Mouse (Mus musculus) G1E (cell line): ENCODE measurements at regions not wholly inside any gene's neighbourhood (a gene's known extent, or its start where the extent isn't known, plus 50 kb on each side); places are given as distances from the start of the nearest gene placed in this dataset.

ENCODE experiments used
- CTCF ChIP-seq: IDR thresholded peaks from 2 replicates; pipeline ENCODE4 v1.5.1; 2012; ENCODE audit warnings: low read depth, low read length, inconsistent platforms, mixed read lengths
- GATA1 ChIP-seq: IDR thresholded peaks from 2 replicates; pipeline ENCODE4 v1.6.1; 2012; ENCODE audit warnings: borderline replicate concordance, low read length, inconsistent platforms, mixed read lengths
- POLR2AphosphoS5 ChIP-seq: IDR thresholded peaks from 2 replicates; pipeline ENCODE4 v1.6.1; 2012; ENCODE audit warnings: low read depth, low read length, inconsistent platforms; ENCODE audit not compliant: insufficient replicate concordance

DNA sequence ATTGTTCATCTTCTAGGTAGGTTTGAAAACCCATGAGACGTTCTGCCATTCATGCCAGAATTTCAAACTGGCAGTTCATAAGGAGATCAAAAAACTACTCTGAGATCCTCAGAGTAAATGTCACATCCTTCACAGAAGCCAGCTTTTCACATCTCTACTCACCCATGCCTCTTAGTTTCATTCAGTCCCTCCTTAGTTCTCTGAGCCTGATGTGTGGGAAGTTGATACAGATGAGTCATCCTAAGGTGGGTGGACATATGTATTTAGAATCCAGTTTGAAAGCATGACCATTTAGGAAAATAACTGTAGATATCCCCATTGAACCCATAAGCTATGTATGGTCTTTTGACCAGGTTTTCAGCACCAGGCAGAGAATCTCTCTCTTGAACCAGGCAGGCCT lies 345.3 kb upstream of the Slitrk6 start:
- TF ChIP-seq CTCF = no peak
- TF ChIP-seq GATA1 = no peak
- no peak for TF ChIP-seq POLR2AphosphoS5
